Mouse (Mus musculus): Measurements from ENCODE around the gene Mib2. TPM values are rescaled to one million over a fixed set of nuclear protein-coding genes. Genes with fewer than 3 reads are reported as not detected.
A peak's percentile ranks its signal among the peaks of the same experiment; 100 is the strongest.
"Not testable (repeated sequence)": the region's sequence is repeated elsewhere in the genome, so short reads cannot be mapped to it uniquely, and the experiment has no call there.

Gene Mib2
- total RNA-seq (2021): 100 to 1,000 TPM in 1 of 2 experiments, 10 to 100 TPM in 1; 91.0 to 105 TPM

DNA sequence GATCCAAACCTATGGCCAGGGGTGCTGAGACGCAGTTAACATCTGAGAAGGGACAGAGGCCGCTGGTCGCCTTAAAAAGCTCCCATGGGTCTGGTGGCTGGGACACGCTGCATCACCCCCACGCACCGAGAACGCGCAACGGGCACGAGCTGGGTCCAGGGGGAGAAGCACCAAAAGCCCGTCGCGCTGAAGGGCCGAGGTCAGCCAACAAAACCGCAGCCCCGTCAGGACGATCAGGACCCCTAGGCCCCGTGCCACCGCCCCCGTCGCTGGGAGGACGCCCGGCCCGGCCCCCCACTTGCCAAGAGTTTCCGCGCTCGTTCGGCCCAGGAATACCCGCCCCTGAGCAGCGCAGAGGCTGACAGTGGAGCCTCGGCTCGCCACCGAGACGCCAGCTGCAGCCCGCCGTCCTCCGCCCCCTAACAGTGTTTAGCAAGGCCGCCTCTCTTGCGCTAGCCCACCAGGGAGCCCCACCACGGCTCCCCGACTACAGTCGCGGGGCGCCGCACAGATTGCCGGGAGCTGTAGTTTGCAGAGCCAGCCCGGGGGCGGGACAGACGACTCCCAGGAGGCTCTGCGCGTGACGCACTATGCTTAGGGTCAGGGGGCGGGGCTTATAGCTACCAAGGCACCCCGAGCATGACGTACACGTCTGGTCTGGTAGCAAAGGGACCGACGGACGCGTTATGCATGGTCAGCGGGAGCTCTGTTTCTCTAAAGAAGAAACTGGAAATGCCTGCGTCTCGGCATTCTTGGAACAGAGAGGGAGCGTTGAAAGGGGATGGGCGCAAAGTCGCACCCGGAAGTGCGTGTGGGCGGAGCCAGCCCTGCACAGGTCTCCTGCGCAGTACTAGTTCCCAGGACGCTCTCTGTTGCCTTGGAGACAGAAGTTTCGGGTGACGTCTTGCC is at the start of gene Mib2:
Mib2 (minus strand) TSS at position 510 of the 909 bp plus-strand sequence.
- intact Hi-C loops (cut with DNase I): no loop called here

DNA sequence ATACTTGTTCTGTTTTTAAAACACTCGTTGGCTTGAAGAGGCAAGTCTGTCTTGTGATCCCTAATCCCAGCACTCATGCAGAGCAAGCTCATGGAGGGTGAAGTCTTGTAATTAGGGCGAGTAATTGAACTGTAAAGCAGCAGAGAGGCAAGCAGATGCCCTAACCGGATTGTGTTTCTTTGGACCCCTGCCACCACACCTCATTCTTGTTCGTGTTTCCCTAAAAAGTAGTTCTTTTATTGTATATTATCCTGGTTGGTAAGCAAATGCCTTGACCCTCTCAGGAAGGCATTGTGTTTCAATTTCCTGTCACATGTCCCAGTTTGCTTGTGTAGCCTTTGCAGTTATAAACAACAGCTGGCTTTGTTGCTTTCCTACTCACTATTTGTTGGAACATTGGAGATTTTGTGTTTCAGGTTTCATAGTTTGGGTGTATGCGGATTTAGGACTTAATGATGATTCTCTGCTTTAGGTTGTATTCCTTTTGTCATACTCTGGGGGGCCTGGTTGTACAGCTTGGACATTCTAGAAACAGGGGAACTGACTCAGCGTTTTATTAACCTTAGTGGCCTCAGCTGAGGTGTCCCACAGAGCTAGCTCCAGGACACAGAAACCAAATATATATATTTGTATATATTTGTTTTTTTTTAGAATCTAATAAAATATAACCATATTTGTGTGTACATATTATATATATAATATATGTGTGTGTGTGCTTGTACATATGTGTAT is 41.7 kb upstream of the Mib2 start:
- DNase-seq: peak; percentile 31
- intact Hi-C loops (cut with DNase I): no loop called here

More for the DNA sequence above, at the start of gene Mib2:
- DNase-seq: peak; percentile 98

DNA sequence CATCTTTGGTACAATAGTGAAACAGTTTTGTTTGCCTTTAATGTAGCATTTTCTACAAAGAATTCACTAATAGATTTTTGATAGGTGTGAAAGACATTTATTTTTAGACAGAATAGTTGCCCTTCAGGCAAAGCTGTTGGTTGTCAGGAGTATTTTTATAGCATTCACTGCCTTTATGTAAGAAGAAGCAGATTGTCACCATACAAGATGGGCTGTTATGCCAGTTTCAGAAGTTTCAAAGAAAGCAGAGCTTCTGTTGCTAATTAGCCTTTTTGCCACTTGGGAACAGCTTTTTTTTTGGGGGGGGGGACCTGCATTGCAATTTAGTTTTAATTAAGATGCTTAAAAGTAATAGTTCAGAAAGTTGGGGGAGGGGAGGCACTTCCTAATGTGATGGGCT is 40.0 kb upstream of the Mib2 start:
- intact Hi-C loops (cut with DNase I): no loop called here
- DNase-seq: no peak

DNA sequence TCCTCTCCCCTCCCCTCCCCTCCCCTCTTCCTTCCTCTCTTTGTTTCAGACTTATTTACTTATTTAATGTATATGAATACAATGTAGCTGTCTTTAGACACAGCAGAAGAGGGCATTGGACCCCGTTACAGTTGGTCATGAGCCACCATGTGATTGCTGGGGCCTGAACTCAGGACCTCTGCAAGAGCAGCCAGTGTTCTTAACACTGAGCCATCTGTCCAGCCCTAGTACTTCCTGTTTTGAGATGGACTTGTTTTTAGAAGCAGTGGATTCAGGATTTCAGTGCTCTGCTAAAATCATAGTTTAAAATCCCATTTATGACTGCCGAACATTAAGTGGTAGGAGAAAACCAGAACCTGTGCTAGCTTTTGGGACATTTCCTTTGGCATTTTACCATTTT is 39.6 kb upstream of the Mib2 start:
- DNase-seq: no peak
- intact Hi-C loops (cut with DNase I): no loop called here

DNA sequence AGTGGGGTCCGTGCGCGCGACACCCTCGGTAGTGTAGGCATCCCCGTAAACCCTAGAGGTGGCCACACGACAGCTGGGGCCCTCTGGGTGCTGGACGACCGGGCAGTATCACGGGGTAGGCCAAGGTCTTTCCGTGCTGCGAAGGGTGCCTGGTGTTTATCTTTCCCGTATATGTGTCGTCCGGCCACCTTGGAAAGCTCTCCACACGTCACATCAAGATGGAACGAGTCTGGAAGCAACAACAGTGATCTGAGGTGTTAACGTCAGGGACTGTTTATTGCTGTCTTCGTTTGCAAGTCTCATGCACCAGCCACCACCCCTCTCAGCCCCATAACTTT is 36.6 kb upstream of the Mib2 start:
- intact Hi-C loops (cut with DNase I): no loop called here
- no peak for DNase-seq

DNA sequence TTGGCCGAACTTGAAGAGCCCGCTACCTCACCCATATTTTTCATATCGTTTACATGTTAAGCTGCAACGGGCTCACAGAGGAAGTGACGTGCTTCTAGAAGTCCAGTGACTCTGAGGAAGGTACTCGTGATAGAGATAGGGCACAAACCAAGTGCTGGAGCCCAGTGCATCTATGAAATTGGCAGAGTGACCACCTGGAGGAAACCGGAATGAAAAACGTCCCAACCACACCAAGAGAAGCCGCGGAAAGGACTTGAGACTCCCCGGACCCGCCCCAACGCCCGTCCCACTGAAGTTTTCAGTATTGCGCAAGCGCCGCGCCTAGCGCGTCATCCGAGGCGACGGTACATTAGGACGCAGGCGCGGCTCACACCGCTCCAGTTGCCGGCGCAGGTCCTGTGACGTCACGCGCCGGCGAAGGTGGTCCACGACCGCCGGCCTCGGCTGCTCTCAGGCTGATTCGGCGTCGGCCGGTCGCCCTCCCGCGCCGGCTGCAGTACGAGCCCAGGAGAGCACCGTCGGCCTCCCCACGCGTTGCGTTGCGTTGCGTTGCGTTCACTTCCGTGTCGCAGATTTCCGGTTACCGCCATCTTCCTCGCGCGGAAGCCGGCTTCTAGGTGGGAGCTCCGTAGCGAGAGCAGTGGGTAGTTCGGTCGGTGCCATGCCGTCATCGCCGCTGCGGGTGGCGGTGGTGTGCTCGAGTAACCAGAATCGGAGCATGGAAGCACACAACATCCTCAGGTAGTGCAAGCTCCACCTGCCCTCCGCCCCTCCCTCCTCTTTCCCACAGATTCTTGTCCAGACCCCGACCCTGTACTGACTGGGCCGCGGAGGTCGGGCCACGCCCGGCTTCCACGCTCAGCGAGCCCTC is 36.0 kb upstream of the Mib2 start, which contains the start of gene Ssu72:
Ssu72 (plus strand) TSS at position 80 of the 871 bp plus-strand sequence.
- DNase-seq: peak; percentile 94
- intact Hi-C loops (cut with DNase I): no loop called here

DNA sequence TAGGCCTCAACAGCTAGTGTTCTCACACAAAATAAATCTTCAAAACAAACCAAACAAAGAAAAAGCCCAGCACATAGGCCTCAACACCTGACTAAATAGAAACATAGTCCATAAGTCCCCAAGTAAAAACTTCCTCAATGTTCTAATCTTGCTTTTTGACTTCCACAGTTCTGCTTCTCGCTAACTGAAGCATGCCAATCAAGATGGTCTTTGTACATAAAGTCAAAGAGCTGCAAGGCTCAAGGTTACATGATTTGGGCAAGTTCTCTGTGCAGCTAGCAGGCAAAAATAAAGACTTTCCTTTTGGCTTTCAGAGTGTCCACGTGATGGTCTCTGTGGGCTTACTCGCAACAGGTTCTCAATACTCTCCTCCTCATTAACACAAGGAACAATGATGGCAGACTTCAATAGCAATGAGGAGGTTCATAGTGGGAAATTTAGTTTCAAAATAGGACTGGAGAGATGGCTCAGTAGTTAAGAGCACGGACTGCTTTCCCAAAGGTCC is 34.5 kb upstream of the Mib2 start:
- DNase-seq: no peak
- intact Hi-C loops (cut with DNase I): no loop called here

DNA sequence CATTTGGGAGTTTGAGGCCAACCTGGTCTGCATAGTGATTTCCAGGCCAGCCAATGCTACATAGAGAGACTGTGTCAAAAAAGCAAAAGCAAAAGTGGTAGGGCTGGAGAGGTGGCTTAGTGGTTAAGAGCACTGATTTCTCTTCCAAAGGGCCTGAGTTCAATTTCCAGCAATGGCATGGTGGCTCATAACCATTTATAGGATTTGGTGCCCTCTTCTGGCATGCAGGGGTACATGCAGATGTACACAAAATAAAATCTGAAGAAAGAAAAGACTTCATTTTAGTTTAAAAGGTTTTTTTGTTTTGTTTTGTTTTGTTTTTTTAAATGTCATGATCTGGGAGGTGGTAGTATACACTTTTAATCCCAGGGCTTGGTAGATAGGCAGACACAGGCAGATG is 31.4 kb upstream of the Mib2 start:
- intact Hi-C loops (cut with DNase I): no loop called here
- no peak for DNase-seq

DNA sequence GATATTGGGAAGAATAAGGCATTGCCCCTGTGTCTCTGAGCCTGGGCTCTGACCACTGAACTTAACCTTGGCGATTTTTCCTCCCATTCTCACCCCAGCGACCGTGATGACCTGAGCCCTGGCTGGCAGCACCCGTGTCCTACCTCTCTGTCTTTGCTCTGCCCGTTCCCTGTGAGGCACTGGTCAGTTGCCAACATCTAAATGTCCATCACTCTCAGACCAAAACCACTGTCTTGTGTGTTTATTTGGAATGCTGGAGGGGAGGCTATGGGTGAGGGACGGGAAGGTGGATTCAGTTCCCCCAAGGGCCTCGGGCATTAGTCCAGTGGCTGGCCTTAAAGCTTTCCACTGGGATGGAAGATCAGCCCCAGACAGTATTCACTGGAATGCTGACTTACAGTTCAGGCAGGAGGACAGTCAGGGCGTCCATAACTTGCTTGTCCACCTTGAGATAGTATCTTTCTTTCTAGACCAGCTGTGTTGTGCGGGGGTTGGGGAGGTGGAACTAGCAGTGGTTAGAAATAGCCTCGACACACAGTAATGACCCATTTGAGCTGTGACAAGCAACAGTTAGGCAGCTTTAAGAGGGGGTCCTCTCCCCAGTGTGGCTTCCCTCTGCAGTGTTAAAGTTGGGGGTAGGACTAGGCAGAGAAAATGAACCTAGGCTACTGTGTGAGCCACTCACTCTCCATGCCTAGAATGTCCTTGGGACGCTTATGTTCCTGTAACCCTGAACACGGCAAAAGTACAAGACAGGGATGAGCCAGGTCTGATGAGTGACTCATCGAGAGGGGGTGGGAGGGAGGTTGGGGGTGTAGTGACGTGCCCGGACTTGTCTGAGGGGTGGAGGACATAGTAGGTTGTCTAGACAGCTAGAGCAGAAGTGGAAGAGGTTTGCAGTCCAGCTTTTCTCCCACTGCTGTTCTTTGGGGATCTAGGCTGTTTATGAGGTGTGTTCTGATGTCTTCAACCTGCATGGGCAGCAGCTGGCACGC is 27.6 kb upstream of the Mib2 start:
- DNase-seq: no peak
- intact Hi-C loops (cut with DNase I): no loop called here

DNA sequence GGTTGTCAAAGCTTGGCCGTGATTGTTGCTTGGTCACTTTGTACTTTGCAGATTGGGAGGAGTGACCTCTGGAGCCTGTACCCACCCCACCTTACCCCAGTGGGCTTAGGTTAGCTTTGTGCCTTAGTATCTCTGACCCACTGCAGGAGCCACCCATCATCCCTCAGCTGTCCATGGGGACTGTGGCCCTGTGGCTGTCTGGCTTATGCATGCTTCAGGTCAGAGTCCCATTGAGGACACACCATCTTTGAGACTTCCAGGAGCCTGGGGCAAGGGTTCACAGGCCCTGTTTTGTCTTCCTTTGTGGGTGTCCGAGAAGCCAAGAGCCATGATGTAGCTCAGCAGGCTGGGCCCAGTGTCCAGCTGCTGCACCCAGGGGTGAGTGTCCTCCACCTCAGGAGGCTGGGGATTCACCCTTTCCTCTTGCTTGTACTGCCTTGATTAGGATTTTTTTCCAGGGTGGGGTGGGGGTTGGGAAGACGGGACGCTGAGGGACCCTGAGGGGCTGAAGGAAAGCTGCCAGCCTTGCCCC is 26.6 kb upstream of the Mib2 start:
- no peak for DNase-seq
- intact Hi-C loops (cut with DNase I): no loop called here

DNA sequence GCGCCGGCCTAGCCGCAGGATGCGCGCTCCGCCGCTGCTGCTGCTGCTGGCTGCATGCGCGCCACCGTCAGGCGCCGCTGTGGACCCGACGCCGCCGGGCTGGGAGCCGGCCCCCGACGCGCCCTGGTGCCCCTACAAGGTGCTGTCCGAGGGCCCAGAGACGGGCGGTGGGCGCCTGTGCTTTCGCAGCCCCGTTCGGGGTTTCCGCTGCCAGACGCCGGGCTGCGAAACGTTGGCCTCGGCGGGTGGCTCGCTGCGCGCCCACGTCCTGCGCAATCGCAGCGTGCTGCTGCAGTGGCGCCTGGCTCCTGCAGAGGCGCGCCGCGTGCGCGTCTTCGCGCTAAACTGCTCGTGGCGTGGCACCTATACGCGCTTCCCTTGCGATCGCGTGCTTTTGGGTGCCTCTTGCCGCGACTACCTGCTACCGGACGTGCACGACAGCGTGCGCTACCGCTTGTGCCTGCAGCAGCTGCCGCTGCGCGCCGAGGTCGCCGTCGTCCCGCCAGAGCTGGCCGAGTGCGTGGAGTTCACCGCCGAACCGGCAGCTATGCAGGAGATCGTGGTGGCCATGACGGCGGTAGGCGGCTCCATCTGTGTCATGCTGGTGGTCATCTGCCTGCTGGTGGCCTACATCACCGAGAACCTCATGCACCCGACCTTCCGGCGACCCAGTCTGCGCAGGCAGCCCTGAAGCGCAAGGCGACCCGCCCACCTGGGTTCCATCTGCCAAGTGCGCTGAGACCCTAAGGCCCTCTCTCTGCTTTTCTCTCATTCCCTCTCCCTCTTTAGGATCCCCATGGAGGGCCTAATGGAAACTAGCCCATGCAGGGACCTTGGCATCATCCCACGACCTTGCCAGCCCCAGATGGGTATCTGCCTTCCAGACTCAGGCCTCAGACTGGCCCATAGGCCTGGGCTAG is 25.7 kb upstream of the Mib2 start:
- intact Hi-C loops (cut with DNase I): no loop called here
- DNase-seq: peak; percentile 53

DNA sequence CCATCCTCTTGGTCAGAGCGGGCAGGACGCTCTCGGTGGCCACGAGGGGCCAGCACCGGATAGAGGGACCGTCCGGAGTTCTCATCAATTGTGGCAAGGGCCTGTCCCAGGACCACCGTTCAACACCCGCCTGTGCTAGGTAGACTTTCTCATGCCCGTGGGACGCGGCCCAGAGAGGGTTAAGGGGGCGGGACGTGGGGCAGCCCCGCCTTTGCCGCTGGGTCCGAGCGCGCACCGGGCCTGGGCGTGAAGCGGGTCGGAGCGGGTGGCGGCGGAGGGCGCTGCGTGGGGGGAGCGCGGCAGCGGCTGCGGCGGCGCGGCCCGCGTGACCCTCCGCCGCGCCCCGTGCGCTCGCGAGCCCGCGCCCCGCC is 25.1 kb upstream of the Mib2 start, which contains the start of gene Fndc10:
Fndc10 (plus strand) TSS at position 232 of the 371 bp plus-strand sequence.
- DNase-seq: peak; percentile 77
- intact Hi-C loops (cut with DNase I): no loop called here

DNA sequence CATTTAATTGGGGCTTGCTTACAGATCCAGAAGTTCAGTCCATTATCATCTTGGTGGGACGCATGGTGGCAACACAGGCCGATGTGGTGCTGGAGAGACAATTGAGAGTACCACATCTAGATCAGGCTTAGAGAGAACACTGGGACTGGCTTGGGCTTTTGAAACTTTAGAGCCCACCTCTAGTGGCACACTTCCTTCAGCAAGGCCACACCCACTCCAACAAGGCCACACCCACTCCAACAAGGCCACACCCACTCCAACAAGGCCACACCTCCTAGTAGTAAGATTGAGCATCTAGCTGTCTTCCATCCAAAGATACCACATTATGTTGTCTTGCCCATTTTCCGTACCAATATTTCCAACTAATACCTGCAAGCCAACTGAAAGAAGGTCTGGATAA is 23.4 kb upstream of the Mib2 start:
- intact Hi-C loops (cut with DNase I): no loop called here
- DNase-seq: no peak

DNA sequence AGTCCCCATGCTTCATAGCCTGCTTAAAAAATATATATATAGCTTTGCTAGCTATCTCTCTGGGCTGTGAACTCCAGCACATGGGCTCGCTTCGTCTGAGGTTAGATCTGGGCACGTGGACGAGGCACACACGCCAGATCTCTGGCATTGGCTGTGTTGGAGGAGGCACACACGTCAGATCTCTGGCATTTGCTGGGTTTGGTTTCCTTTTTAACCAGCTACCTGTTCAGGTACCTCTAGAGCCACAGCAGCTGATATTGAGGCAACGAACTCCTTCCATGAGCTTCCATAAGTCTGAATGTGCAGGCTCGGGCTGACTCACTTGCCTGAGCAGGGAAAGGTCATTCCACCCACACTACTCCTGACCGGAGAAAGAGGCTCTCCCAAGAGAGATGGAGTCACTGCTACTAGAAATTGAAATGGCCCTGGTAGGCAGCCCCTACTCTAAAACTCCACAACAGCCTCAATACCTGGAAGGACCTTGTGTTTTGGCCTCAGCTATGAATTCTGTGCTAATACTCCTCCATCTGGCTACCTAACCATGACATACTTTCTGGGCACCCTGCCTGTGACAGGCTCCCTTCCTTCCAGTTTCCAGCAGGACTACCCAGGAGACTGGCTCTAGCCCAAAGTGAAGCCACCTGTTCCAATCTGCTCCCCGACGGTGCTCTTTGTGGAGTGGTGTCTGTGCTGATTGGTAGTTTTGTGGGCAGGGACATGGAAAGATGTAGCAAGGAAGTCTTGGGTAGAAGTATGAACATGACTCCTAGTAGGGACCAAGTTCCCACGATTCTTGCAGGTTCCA is 21.8 kb upstream of the Mib2 start:
- intact Hi-C loops (cut with DNase I): no loop called here
- peak; percentile 88 for DNase-seq

DNA sequence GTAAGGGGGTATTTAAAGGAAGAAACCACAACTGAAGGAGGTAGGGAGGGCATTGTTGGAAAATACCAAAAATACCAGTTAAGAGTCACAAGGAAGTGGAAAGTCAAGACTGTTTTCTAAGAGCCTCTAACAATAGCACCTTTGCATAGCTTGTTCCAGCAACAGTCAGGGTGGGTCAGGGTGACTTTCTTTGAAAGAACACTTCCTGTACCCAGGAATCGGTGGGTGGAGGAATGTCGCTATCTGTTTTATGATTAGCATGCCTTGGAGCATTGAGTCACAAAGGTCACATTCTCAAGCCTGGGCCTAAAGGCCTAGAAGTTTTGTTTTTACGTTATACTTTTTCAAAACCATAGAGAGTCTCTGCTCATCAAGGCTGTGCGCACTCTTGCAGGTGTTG is 18.8 kb upstream of the Mib2 start:
- intact Hi-C loops (cut with DNase I); DNase-seq: not testable (repeated sequence)

DNA sequence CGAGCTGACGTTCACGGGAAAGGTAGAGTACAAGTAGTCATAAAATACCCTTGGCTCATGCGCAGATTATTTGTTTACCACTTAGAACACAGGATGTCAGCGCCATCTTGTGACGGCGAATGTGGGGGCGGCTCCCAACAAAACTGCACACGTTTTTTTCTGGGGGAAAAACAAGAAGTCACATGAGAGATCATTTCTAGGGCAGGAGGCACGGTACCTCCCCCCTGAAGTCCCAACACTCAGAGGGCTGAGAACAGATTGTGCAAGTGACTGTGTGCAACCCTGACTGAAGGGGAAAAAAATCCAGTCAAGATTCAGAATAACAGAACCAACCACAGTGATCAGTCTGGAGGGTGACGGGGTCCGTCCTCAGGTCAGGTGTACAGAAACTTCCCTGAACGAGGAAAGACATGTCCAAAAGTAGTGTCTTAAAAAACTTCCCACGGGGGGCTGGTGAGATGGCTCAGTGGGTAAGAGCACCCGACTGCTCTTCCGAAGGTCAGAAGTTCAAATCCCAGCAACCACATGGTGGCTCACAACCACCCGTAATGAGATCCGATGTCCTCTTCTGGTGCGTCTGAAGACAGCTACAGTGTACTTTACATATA is 14.8 kb upstream of the Mib2 start:
- intact Hi-C loops (cut with DNase I); DNase-seq: not testable (repeated sequence)

DNA sequence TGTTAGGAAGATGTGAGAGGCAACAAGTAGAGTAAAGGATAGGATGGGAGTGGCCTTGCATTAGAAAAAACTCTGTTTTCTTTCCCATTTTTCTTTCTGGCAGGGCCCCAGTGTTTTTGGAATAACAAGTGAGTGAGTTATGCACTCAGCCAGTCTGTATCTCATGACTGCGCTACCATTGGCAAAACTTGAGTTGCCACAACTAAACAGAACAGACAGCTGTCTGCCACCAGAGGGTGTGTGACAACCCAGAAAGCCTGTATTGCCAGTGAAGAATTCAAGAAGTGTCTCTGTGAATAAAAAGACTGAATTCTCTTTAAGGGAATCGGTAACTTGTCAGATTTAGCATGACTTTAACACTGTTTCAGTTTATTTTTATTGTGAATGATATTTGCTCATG is 7.0 kb upstream of the Mib2 start:
- DNase-seq: no peak
- intact Hi-C loops (cut with DNase I): no loop called here

Measured in left cerebral cortex, postnatal 4 days (tissue).